Mouse (Mus musculus): ENCODE results near the gene Stpg4. TPM values are rescaled to one million over a fixed set of nuclear protein-coding genes. Genes with fewer than 3 reads are reported as not detected.

Gene Stpg4
- polyA plus RNA-seq (2015; fragmentation: Nextera tagmentation; extraction: Ambion mirVana) = 0.34 TPM in 1 of 2 replicates, not detected in the other

GRCm38 (mm10) chr17:87427511-87427910 lies at the start of gene Stpg4:
Stpg4 (minus strand) TSS chr17:87427741.
- peaks cover 2% of the 10 kb centered on the region; the same call in 1 of the 2 replicates for H3K4me1 ChIP-seq (ENCODE audit: control insufficient read depth, insufficient read depth, low read length)
- peak within 1 kb of the TSS; percentile 28; the same call in 1 of the 2 replicates for H3K4me2 ChIP-seq (ENCODE audit: low read length)
- ATAC-seq = peak; percentile 36; the same call in 1 of the 2 replicates
- peaks cover 2% of the 10 kb centered on the region for H3K36me3 ChIP-seq (ENCODE audit: control insufficient read depth, insufficient read depth, low read length)
- H3K9ac ChIP-seq (ENCODE audit: low read depth, low read length) = no peak within 1 kb of the TSS
- 43% methylated on average over 24 of the region's 24 CpGs for WGBS
- no peak within 1 kb of the TSS for H3K4me3 ChIP-seq (ENCODE audit: low read depth, low read length)
- H3K9me3 ChIP-seq (replicated peaks; ENCODE audit: control insufficient read depth, low read length, poor library complexity, severe bottlenecking) = no peaks in the 10 kb centered on the region
- H3K27me3 ChIP-seq (ENCODE audit: control insufficient read depth, insufficient read depth, low read depth, low read length) = no peaks in the 10 kb centered on the region
- H3K27ac ChIP-seq (ENCODE audit: low read length) = no peak within 1 kb of the TSS

DNA sequence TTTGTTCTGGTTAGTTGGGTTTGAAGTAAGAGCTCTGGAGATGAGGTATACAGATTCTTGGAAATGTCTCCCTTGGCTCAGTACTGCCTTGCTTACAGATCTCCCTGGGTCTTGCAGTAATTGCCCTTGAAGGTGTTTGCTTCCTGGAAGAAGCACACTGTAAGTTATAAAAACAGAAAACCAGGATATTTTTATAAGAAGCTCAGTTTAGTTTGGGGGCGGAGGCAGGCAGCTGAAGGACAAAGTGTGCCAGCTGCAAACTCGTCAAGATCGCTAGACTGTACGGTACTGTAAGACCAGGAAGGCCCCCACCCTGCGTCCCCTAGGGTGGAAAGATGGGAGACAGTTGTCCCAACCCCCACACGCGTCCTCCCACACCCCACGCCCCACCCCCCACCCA lies 47.8 kb upstream of the Stpg4 start:
- Histone ChIP-seq H3K9ac (ENCODE audit: low read depth, low read length) (no peak overlapping the region), H3K27me3 (ENCODE audit: control insufficient read depth, insufficient read depth, low read depth, low read length) (no peaks in the 10 kb centered on the region), H3K4me3 (ENCODE audit: low read depth, low read length) (no peak overlapping the region), H3K4me2 (ENCODE audit: low read length) (no peak overlapping the region), H3K9me3 (replicated peaks; ENCODE audit: control insufficient read depth, low read length, poor library complexity, severe bottlenecking) (no peaks in the 10 kb centered on the region), H3K4me1 (ENCODE audit: control insufficient read depth, insufficient read depth, low read length) (peaks cover 20% of the 10 kb centered on the region), H3K36me3 (ENCODE audit: control insufficient read depth, insufficient read depth, low read length) (no peaks in the 10 kb centered on the region), H3K27ac (ENCODE audit: low read length) (no peak overlapping the region)
- no peak for ATAC-seq
- WGBS = 68% methylated on average over 8 of the region's 8 CpGs

DNA sequence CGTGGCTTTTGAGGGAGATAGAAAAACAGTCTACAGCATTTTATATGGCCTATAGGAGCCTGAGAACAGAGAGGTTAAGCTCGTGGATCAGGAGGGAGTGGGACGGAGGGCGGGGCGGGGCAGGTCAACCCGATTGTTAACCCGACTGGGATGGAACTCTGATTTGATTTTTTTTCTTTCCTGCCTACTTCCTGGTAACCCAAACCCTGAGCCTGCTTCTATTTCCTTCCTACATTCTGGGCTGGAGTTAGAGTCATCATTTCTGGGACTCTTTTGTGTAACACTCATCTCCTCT lies 46.9 kb upstream of the Stpg4 start:
- Histone ChIP-seq H3K4me1 (ENCODE audit: control insufficient read depth, insufficient read depth, low read length) (peaks cover 20% of the 10 kb centered on the region), H3K4me3 (ENCODE audit: low read depth, low read length) (peak overlapping the region; percentile 29), H3K27me3 (ENCODE audit: control insufficient read depth, insufficient read depth, low read depth, low read length) (no peaks in the 10 kb centered on the region), H3K36me3 (ENCODE audit: control insufficient read depth, insufficient read depth, low read length) (no peaks in the 10 kb centered on the region), H3K9me3 (replicated peaks; ENCODE audit: control insufficient read depth, low read length, poor library complexity, severe bottlenecking) (no peaks in the 10 kb centered on the region), H3K4me2 (ENCODE audit: low read length) (peak overlapping the region; percentile 59), H3K9ac (ENCODE audit: low read depth, low read length) (peak overlapping the region; percentile 62), H3K27ac (ENCODE audit: low read length) (0 out of 2 replicates have a peak overlapping the region, but pooled peaks have one; percentile 61)
- no peak for ATAC-seq
- 1% methylated on average over 7 of the region's 7 CpGs for WGBS

GRCm38 (mm10) chr17:87473736-87474500 lies 46.4 kb upstream of the Stpg4 start:
- H3K9me3 ChIP-seq (replicated peaks; ENCODE audit: control insufficient read depth, low read length, poor library complexity, severe bottlenecking) = no peaks in the 10 kb centered on the region
- peak overlapping the region; percentile 62 for H3K9ac ChIP-seq (ENCODE audit: low read depth, low read length)
- H3K4me2 ChIP-seq (ENCODE audit: low read length) = peak overlapping the region; percentile 59
- H3K4me3 ChIP-seq (ENCODE audit: low read depth, low read length) = peak overlapping the region; percentile 29
- 2% methylated on average over 23 of the region's 23 CpGs for WGBS
- peaks cover 20% of the 10 kb centered on the region for H3K4me1 ChIP-seq (ENCODE audit: control insufficient read depth, insufficient read depth, low read length)
- no peaks in the 10 kb centered on the region for H3K27me3 ChIP-seq (ENCODE audit: control insufficient read depth, insufficient read depth, low read depth, low read length)
- peak overlapping the region; percentile 61 for H3K27ac ChIP-seq (ENCODE audit: low read length)
- peak; percentile 78 for ATAC-seq
- H3K36me3 ChIP-seq (ENCODE audit: control insufficient read depth, insufficient read depth, low read length) = no peaks in the 10 kb centered on the region

GRCm38 (mm10) chr17:87473441-87473735 lies 45.8 kb upstream of the Stpg4 start:
- 9% methylated on average over 9 of the region's 9 CpGs for WGBS
- Histone ChIP-seq H3K4me3 (ENCODE audit: low read depth, low read length) (peak overlapping the region; percentile 29), H3K4me1 (ENCODE audit: control insufficient read depth, insufficient read depth, low read length) (peaks cover 20% of the 10 kb centered on the region), H3K4me2 (ENCODE audit: low read length) (peak overlapping the region; percentile 59), H3K36me3 (ENCODE audit: control insufficient read depth, insufficient read depth, low read length) (no peaks in the 10 kb centered on the region), H3K27me3 (ENCODE audit: control insufficient read depth, insufficient read depth, low read depth, low read length) (no peaks in the 10 kb centered on the region), H3K9ac (ENCODE audit: low read depth, low read length) (peak overlapping the region; percentile 62; the same call in 1 of the 2 replicates), H3K9me3 (replicated peaks; ENCODE audit: control insufficient read depth, low read length, poor library complexity, severe bottlenecking) (no peaks in the 10 kb centered on the region), H3K27ac (ENCODE audit: low read length) (peak overlapping the region; percentile 61)
- ATAC-seq = 0 out of 2 replicates have a peak, but pooled peaks have one; percentile 2

GRCm38 (mm10) chr17:87472879-87473278 lies 45.3 kb upstream of the Stpg4 start:
- 57% methylated on average over 10 of the region's 10 CpGs for WGBS
- ATAC-seq = no peak
- H3K4me2 ChIP-seq (ENCODE audit: low read length) = peak overlapping the region; percentile 59
- peaks cover 20% of the 10 kb centered on the region for H3K4me1 ChIP-seq (ENCODE audit: control insufficient read depth, insufficient read depth, low read length)
- H3K9ac ChIP-seq (ENCODE audit: low read depth, low read length) = no peak overlapping the region
- 0 out of 2 replicates have a peak overlapping the region, but pooled peaks have one; percentile 61 for H3K27ac ChIP-seq (ENCODE audit: low read length)
- no peak overlapping the region for H3K4me3 ChIP-seq (ENCODE audit: low read depth, low read length)
- no peaks in the 10 kb centered on the region for H3K36me3 ChIP-seq (ENCODE audit: control insufficient read depth, insufficient read depth, low read length)
- no peaks in the 10 kb centered on the region for H3K27me3 ChIP-seq (ENCODE audit: control insufficient read depth, insufficient read depth, low read depth, low read length)
- no peaks in the 10 kb centered on the region for H3K9me3 ChIP-seq (replicated peaks; ENCODE audit: control insufficient read depth, low read length, poor library complexity, severe bottlenecking)

- no peak overlapping the region for H3K9ac ChIP-seq (ENCODE audit: low read depth, low read length)
- peaks cover 16% of the 10 kb centered on the region for H3K4me1 ChIP-seq (ENCODE audit: control insufficient read depth, insufficient read depth, low read length)
- no peaks in the 10 kb centered on the region for H3K27me3 ChIP-seq (ENCODE audit: control insufficient read depth, insufficient read depth, low read depth, low read length)
- no peaks in the 10 kb centered on the region for H3K36me3 ChIP-seq (ENCODE audit: control insufficient read depth, insufficient read depth, low read length)
- H3K4me3 ChIP-seq (ENCODE audit: low read depth, low read length) = no peak overlapping the region
- ATAC-seq = no peak
- 63% methylated on average over 6 of the region's 6 CpGs for WGBS
- H3K9me3 ChIP-seq (replicated peaks; ENCODE audit: control insufficient read depth, low read length, poor library complexity, severe bottlenecking) = no peaks in the 10 kb centered on the region
- H3K4me2 ChIP-seq (ENCODE audit: low read length) = no peak overlapping the region
- no peak overlapping the region for H3K27ac ChIP-seq (ENCODE audit: low read length)
Measured at GRCm38 (mm10) chr17:87471661-87472060, 44.1 kb upstream of the Stpg4 start.

- no peak overlapping the region for H3K27ac ChIP-seq (ENCODE audit: low read length)
- no peaks in the 10 kb centered on the region for H3K36me3 ChIP-seq (ENCODE audit: control insufficient read depth, insufficient read depth, low read length)
- no peak for ATAC-seq
- WGBS = 72% methylated on average over 8 of the region's 8 CpGs
- no peak overlapping the region for H3K9ac ChIP-seq (ENCODE audit: low read depth, low read length)
- no peaks in the 10 kb centered on the region for H3K27me3 ChIP-seq (ENCODE audit: control insufficient read depth, insufficient read depth, low read depth, low read length)
- H3K4me2 ChIP-seq (ENCODE audit: low read length) = no peak overlapping the region
- peaks cover 16% of the 10 kb centered on the region for H3K4me1 ChIP-seq (ENCODE audit: control insufficient read depth, insufficient read depth, low read length)
- no peaks in the 10 kb centered on the region for H3K9me3 ChIP-seq (replicated peaks; ENCODE audit: control insufficient read depth, low read length, poor library complexity, severe bottlenecking)
- no peak overlapping the region for H3K4me3 ChIP-seq (ENCODE audit: low read depth, low read length)
Measured at GRCm38 (mm10) chr17:87470797-87471196, 43.3 kb upstream of the Stpg4 start.

- Histone ChIP-seq H3K9me3 (replicated peaks; ENCODE audit: control insufficient read depth, low read length, poor library complexity, severe bottlenecking) (no peaks in the 10 kb centered on the region), H3K4me2 (ENCODE audit: low read length) (no peak overlapping the region), H3K4me1 (ENCODE audit: control insufficient read depth, insufficient read depth, low read length) (peaks cover 16% of the 10 kb centered on the region), H3K4me3 (ENCODE audit: low read depth, low read length) (no peak overlapping the region), H3K27me3 (ENCODE audit: control insufficient read depth, insufficient read depth, low read depth, low read length) (no peaks in the 10 kb centered on the region), H3K27ac (ENCODE audit: low read length) (no peak overlapping the region), H3K36me3 (ENCODE audit: control insufficient read depth, insufficient read depth, low read length) (no peaks in the 10 kb centered on the region), H3K9ac (ENCODE audit: low read depth, low read length) (no peak overlapping the region)
- no peak for ATAC-seq
- 67% methylated on average over 8 of the region's 8 CpGs for WGBS
Measured at GRCm38 (mm10) chr17:87470282-87470681, 42.7 kb upstream of the Stpg4 start.

Measured in midbrain, embryonic 16.5 days (tissue).